Mouse (Mus musculus) embryonic facial prominence, embryonic 11.5 days (tissue): Measurements from ENCODE around the gene Tmsb15b2. TPM values are rescaled to one million over a fixed set of nuclear protein-coding genes. Genes with fewer than 3 reads are reported as not detected.
A peak's percentile ranks its signal among the peaks of the same experiment; 100 is the strongest.
"Not testable (repeated sequence)": the region's sequence is repeated elsewhere in the genome, so short reads cannot be mapped to it uniquely, and the experiment has no call there.

Source experiments
- ATAC-seq: fragments of 200-750 bp; cut with Nextera tagmentation; replicated peaks from 2 replicates; pipeline ENCODE4 v1.8.0; 2017; ENCODE audit warnings: low read depth; ENCODE audit not compliant: insufficient number of reproducible peaks, low FRiP score, low TSS enrichment
- DNase-seq: peaks from one replicate; pipeline ENCODE4 v3.0.0-alpha.2; 2015; ENCODE audit warnings: low spot score
- H3K27ac ChIP-seq: fragments of 300-500 bp; sonication (generic); replicated peaks from 2 replicates; pipeline ENCODE4 v1.5.1; 2014; ENCODE audit warnings: mild to moderate bottlenecking, low read depth, low read length, control low read depth
- H3K27me3 ChIP-seq: fragments of 300-500 bp; sonication (generic); 2 replicates; pipeline ENCODE4 v1.6.1; 2014; ENCODE audit warnings: mild to moderate bottlenecking, low read length, moderate library complexity, mixed read lengths; ENCODE audit not compliant: control insufficient read depth, insufficient read depth
- H3K36me3 ChIP-seq: fragments of 300-500 bp; sonication (generic); replicated peaks from 2 replicates; pipeline ENCODE4 v1.6.1; 2014; ENCODE audit warnings: low read depth, mild to moderate bottlenecking, low read length, moderate library complexity, mixed read lengths; ENCODE audit not compliant: control insufficient read depth, insufficient read depth
- H3K4me1 ChIP-seq: fragments of 300-500 bp; sonication (generic); 2 replicates; pipeline ENCODE4 v1.6.1; 2014; ENCODE audit warnings: low read length, mixed read lengths; ENCODE audit not compliant: control insufficient read depth, insufficient read depth
- H3K4me2 ChIP-seq: fragments of 300-500 bp; sonication (generic); 2 replicates; pipeline ENCODE4 v1.6.1; 2014; ENCODE audit warnings: low read depth, mild to moderate bottlenecking, control low read depth, low read length, moderate library complexity
- H3K4me3 ChIP-seq: fragments of 300-500 bp; sonication (generic); 2 replicates; pipeline ENCODE4 v1.5.1; 2014; ENCODE audit warnings: low read depth, low read length, control low read depth
- H3K9ac ChIP-seq: fragments of 300-500 bp; sonication (generic); replicated peaks from 2 replicates; pipeline ENCODE4 v1.6.1; 2014; ENCODE audit warnings: mild to moderate bottlenecking, control low read depth, low read length
- H3K9me3 ChIP-seq: fragments of 300-500 bp; sonication (generic); replicated peaks from 2 replicates; pipeline ENCODE4 v1.6.1; 2016; ENCODE audit warnings: mild to moderate bottlenecking, low read length, inconsistent platforms, mixed read lengths; ENCODE audit not compliant: control insufficient read depth
- WGBS: fragments of 180-500 bp; shearing (Covaris S2); extraction: QIAGEN DNeasy Blood & Tissue Kit; methylation state at CpG from one replicate; pipeline ENCODE4 v1.1.7; 2014; 5-methylcytosine and 5-hydroxymethylcytosine counted together
- polyA plus RNA-seq: library from polyadenylated mRNA; unstranded; fragments of >200 nt; fragmentation: Nextera tagmentation; extraction: Ambion mirVana; gene quantifications from 2 replicates; pipeline ENCODE4 v1.2.1, GENCODE M21; 2014

Gene Tmsb15b2
- polyA plus RNA-seq, 1 experiment from 2014 or later, result 92.4 TPM

GRCm38 (mm10) chrX:136957583-136958279 is 17.6 kb downstream of the Tmsb15b2 start:
- H3K9me3 ChIP-seq, H3K36me3 ChIP-seq, H3K27ac ChIP-seq, H3K9ac ChIP-seq, H3K4me1 ChIP-seq, H3K27me3 ChIP-seq: not testable (repeated sequence)
- DNase-seq, result peak; percentile 80
- Histone ChIP-seq H3K4me2 (peak overlapping the region; percentile 13; the same call in 1 of the 2 replicates), H3K4me3 (peak overlapping the region; percentile 21)
- ATAC-seq, result peak; percentile 100
- 27% methylated on average over 13 of the region's 13 CpGs for WGBS

- H3K36me3 ChIP-seq, result no peaks in the 10 kb centered on the region
- no peak overlapping the region for H3K4me2 ChIP-seq
- H3K27ac ChIP-seq, result no peak overlapping the region
- no peak overlapping the region for H3K4me3 ChIP-seq
- H3K9me3 ChIP-seq, result no peaks in the 10 kb centered on the region
- no peaks in the 10 kb centered on the region for H3K4me1 ChIP-seq
- DNase-seq (no peak), ATAC-seq (no peak)
- 51% methylated on average over 3 of the region's 3 CpGs for WGBS
- no peaks in the 10 kb centered on the region for H3K27me3 ChIP-seq
- H3K9ac ChIP-seq, result no peak overlapping the region
These were observed 37.3 kb downstream of the Tmsb15b2 start for GRCm38 (mm10) chrX:136937985-136938384.

- H3K4me2 ChIP-seq, result no peak within 1 kb of the TSS
- no peak within 1 kb of the TSS for H3K4me3 ChIP-seq
- no peaks in the 10 kb centered on the region for H3K36me3 ChIP-seq
- no peaks in the 10 kb centered on the region for H3K27me3 ChIP-seq
- no peaks in the 10 kb centered on the region for H3K9me3 ChIP-seq
- 88% methylated on average over 14 of the region's 14 CpGs for WGBS
- DNase-seq (no peak), ATAC-seq (no peak)
- H3K4me1 ChIP-seq, result no peaks in the 10 kb centered on the region
- H3K27ac ChIP-seq, result no peak within 1 kb of the TSS
- H3K9ac ChIP-seq, result no peak within 1 kb of the TSS
These were observed 48.3 kb downstream of the Tmsb15b2 start, which contains the start of gene H2bfm for GRCm38 (mm10) chrX:136927031-136927430. TSS of gene H2bfm (plus strand) at chrX:136927325.

GRCm38 (mm10) chrX:136925863-136926262 is 49.4 kb downstream of the Tmsb15b2 start:
- no peaks in the 10 kb centered on the region for H3K4me1 ChIP-seq

More at GRCm38 (mm10) chrX:136925863-136926262, 49.4 kb downstream of the Tmsb15b2 start:
- Histone ChIP-seq H3K27ac (no peak overlapping the region), H3K4me3 (no peak overlapping the region), H3K27me3 (no peaks in the 10 kb centered on the region), H3K36me3 (no peaks in the 10 kb centered on the region), H3K9ac (no peak overlapping the region), H3K9me3 (no peaks in the 10 kb centered on the region), H3K4me2 (no peak overlapping the region)
- DNase-seq (peak; percentile 2), ATAC-seq (no peak)

Other genes starting within 250 kb of the Tmsb15b2 start
- gene Morf4l2, start 231.8 kb downstream of the Tmsb15b2 start, polyA plus RNA-seq, result 688 and 708 TPM in 2 replicates
- gene Glra4, start 195.4 kb downstream of the Tmsb15b2 start, polyA plus RNA-seq, result 0.14 TPM in 1 of 2 replicates, not detected in the other
- 15.8 and 16.0 TPM in 2 replicates for gene Plp1, start 152.8 kb downstream of the Tmsb15b2 start, polyA plus RNA-seq
- 0.77 and 1.6 TPM in 2 replicates for gene Rab9b, start 106.7 kb downstream of the Tmsb15b2 start, polyA plus RNA-seq
- not detected in 2 replicates for gene H2bfm, start 48.2 kb downstream of the Tmsb15b2 start, polyA plus RNA-seq
- gene Tmsb15l, start 1.4 kb upstream of the Tmsb15b2 start, polyA plus RNA-seq, result 11.8 and 12.9 TPM in 2 replicates
- 30.6 and 35.8 TPM in 2 replicates for gene Tmsb15b1, start 1.4 kb upstream of the Tmsb15b2 start, polyA plus RNA-seq
- gene Zcchc18, start 17.7 kb upstream of the Tmsb15b2 start, polyA plus RNA-seq, result 59.5 and 61.3 TPM in 2 replicates
- gene Slc25a53, start 62.8 kb upstream of the Tmsb15b2 start, polyA plus RNA-seq, result 13.4 TPM in 2 replicates
- 14.7 and 16.6 TPM in 2 replicates for gene Fam199x, start 74.1 kb upstream of the Tmsb15b2 start, polyA plus RNA-seq
- not detected in 2 replicates for gene Esx1, start 146.6 kb upstream of the Tmsb15b2 start, polyA plus RNA-seq